Mouse (Mus musculus): Measurements from ENCODE around the gene Tnpo1. TPM values are rescaled to one million over a fixed set of nuclear protein-coding genes. Genes with fewer than 3 reads are reported as not detected.
A peak's percentile ranks its signal among the peaks of the same experiment; 100 is the strongest.
"Not testable (repeated sequence)": the region's sequence is repeated elsewhere in the genome, so short reads cannot be mapped to it uniquely, and the experiment has no call there.

Tnpo1 gene
- polyA plus RNA-seq, 1 experiment from 2014 or later = 124 TPM

DNA sequence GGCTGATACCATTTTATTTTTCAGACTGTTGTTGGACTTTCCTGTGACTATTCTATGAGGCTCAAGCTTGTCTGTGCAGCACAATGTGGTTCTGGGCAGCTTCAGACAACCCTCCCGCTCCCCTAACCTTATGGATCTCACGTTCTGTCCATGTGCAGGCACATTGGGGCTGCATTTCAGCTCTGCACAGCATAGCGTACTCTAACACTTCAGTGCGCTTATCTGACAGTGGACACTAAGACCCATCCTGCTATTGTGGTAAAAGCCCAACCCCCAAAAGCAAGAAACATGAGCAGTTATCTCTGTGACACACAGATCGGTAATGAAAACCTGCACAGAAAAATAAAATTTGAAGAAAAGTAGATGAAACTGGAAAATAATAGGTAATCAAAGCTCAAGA is 90.4 kb downstream of the Tnpo1 start:
- H3K36me3 ChIP-seq (ENCODE audit: control insufficient read depth, insufficient read depth, low read length) = no peaks in the 10 kb centered on the region
- H3K4me3 ChIP-seq (ENCODE audit: low read depth, low read length) = no peak overlapping the region
- DNase-seq (ENCODE audit: low spot score) (no peak), ATAC-seq (ENCODE audit: low FRiP score) (no peak; the same call in 1 of the 2 replicates)
- H3K27ac ChIP-seq (ENCODE audit: low read depth, low read length) = no peak overlapping the region
- no peaks in the 10 kb centered on the region for H3K9me3 ChIP-seq (ENCODE audit: control insufficient read depth, low read length)
- H3K4me1 ChIP-seq (replicated peaks; ENCODE audit: control insufficient read depth, insufficient read depth, low read length) = no peaks in the 10 kb centered on the region
- H3K27me3 ChIP-seq (ENCODE audit: control insufficient read depth, insufficient read depth, low read length) = no peaks in the 10 kb centered on the region
- no peak overlapping the region for H3K9ac ChIP-seq (ENCODE audit: low read depth, low read length)
- H3K4me2 ChIP-seq (replicated peaks; ENCODE audit: low read depth, low read length) = no peak overlapping the region
- WGBS = 87% methylated on average over 5 of the region's 5 CpGs

DNA sequence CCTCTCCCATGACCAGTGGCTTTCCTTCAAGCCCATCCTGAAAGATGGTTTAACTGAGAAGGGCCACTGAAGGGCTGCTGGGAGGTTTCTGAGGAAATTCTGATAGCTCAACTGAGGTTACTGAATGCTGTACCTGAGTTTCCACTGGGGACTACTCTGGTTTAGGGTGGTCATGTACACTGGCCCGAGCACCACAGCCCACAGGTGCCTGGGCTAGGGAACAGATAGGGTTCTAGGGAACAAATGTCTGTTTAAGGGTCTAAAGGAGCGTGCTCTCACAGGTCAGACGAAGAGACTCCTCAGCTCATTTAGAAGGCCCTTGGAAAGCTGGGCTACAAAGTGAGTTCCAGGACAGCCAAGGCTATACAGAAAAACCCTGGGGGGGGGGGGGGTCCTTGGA is 91.5 kb downstream of the Tnpo1 start:
- Histone ChIP-seq H3K27ac (ENCODE audit: low read depth, low read length) (no peak overlapping the region), H3K27me3 (ENCODE audit: control insufficient read depth, insufficient read depth, low read length) (no peaks in the 10 kb centered on the region), H3K36me3 (ENCODE audit: control insufficient read depth, insufficient read depth, low read length) (no peaks in the 10 kb centered on the region), H3K9me3 (ENCODE audit: control insufficient read depth, low read length) (no peaks in the 10 kb centered on the region), H3K9ac (ENCODE audit: low read depth, low read length) (no peak overlapping the region), H3K4me3 (ENCODE audit: low read depth, low read length) (no peak overlapping the region), H3K4me1 (replicated peaks; ENCODE audit: control insufficient read depth, insufficient read depth, low read length) (no peaks in the 10 kb centered on the region), H3K4me2 (replicated peaks; ENCODE audit: low read depth, low read length) (no peak overlapping the region)
- 89% methylated on average over 3 of the region's 3 CpGs for WGBS
- 0 out of 2 replicates have a peak, but pooled peaks have one; percentile 25 for ATAC-seq (ENCODE audit: low FRiP score)
- no peak for DNase-seq (ENCODE audit: low spot score)

DNA sequence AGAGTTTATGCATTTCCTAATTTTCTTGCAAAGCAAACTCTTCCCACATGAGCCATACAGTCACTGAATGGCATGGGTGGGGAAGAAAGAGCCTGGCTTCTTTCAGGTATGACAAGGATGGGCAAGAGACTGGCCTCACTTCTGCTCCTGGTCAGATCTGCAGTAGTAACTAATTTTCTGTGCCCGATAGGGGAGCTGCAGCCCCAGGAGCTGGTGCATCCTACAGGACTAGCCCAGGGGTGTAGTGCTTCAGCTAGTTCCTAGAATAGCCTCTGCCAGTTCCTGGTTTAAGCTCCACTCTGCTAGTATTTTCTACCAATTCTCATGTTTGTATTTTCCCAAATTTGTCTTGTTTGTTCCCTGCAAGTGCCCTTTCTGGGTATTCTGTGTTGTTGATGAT is 92.0 kb downstream of the Tnpo1 start:
- no peak overlapping the region for H3K27ac ChIP-seq (ENCODE audit: low read depth, low read length)
- H3K9ac ChIP-seq (ENCODE audit: low read depth, low read length) = no peak overlapping the region
- H3K4me1 ChIP-seq (replicated peaks; ENCODE audit: control insufficient read depth, insufficient read depth, low read length) = no peaks in the 10 kb centered on the region
- no peak overlapping the region for H3K4me3 ChIP-seq (ENCODE audit: low read depth, low read length)
- no peak for DNase-seq (ENCODE audit: low spot score)
- H3K4me2 ChIP-seq (replicated peaks; ENCODE audit: low read depth, low read length) = no peak overlapping the region
- no peaks in the 10 kb centered on the region for H3K27me3 ChIP-seq (ENCODE audit: control insufficient read depth, insufficient read depth, low read length)
- H3K9me3 ChIP-seq (ENCODE audit: control insufficient read depth, low read length) = no peaks in the 10 kb centered on the region
- WGBS = 80% methylated on average over 1 of the region's 1 CpGs
- H3K36me3 ChIP-seq (ENCODE audit: control insufficient read depth, insufficient read depth, low read length) = no peaks in the 10 kb centered on the region
- ATAC-seq (ENCODE audit: low FRiP score) = no peak

DNA sequence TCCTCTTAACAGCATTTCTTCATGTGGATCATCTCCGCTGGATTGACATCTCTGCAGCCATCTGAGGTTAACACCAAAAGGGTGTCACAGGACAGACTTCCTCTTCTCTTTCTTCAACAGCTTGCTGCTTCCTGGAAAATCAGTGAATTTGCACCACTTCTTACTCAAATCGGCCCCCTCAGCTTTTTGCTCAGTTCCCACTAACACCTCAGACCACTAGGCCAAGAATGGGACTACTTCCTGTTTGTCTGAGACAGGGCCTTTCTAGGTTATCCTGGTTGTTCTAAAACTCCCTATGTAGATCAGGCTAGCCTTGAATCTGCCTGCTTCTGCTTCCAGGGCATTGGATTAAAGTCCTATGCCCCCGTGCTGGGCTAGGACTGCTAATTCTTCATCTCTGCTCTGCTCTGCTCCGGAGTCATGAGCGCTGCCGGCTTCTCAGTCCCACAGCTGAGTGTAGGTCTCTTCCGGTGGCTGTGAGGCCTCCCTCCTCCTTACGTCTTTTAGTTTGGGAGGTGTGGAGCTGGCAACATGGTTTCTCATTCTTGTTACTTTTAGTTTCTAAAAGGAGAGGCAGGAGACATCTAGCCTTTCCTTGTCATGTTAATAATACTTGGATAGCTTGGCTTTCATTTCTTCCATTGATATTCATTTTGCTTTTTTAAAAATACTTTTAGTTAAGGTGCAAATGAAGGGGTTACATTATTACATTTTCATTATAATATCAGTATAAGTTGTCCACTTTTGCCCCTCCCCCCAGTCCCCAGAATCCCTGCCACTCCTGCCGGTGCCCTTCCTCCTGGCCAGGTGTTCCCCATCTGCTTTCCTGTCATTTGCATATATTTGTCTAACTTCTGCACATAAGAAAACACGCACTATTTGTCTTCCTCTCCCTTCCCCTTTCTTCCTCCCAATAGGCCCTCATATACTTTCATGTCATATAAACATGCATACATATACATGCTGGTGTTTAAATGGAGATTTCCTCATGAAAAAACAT is 93.4 kb downstream of the Tnpo1 start:
- Histone ChIP-seq H3K9me3 (ENCODE audit: control insufficient read depth, low read length) (no peaks in the 10 kb centered on the region), H3K27me3 (ENCODE audit: control insufficient read depth, insufficient read depth, low read length) (no peaks in the 10 kb centered on the region), H3K4me3 (ENCODE audit: low read depth, low read length) (no peak overlapping the region), H3K4me1 (replicated peaks; ENCODE audit: control insufficient read depth, insufficient read depth, low read length) (no peaks in the 10 kb centered on the region), H3K27ac (ENCODE audit: low read depth, low read length) (no peak overlapping the region), H3K4me2 (replicated peaks; ENCODE audit: low read depth, low read length) (no peak overlapping the region), H3K36me3 (ENCODE audit: control insufficient read depth, insufficient read depth, low read length) (no peaks in the 10 kb centered on the region), H3K9ac (ENCODE audit: low read depth, low read length) (no peak overlapping the region)
- DNase-seq (ENCODE audit: low spot score) = no peak
- no peak for ATAC-seq (ENCODE audit: low FRiP score)
- WGBS = 81% methylated on average over 10 of the region's 10 CpGs

DNA sequence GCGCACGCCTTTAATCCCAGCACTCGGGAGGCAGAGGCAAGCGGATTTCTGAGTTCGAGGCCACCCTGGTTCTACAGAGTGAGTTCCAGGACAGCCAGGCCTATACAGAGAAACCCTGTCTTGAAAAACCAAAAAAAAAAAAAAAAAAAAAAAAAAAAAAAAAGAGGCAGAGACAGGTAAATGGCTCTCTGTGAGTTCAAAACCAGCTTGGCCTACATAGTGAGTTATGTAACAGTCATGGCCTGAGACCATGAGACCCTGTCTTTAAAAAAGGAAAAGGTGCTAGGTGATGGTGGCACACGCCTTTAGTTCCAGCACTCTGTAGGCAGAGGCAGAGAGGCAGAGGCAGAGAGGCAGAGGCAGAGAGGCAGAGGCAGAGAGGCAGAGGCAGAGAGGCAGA is 97.2 kb downstream of the Tnpo1 start:
- DNase-seq (ENCODE audit: low spot score); ATAC-seq (ENCODE audit: low FRiP score); H3K27ac ChIP-seq (ENCODE audit: low read depth, low read length); H3K36me3 ChIP-seq (ENCODE audit: control insufficient read depth, insufficient read depth, low read length); H3K27me3 ChIP-seq (ENCODE audit: control insufficient read depth, insufficient read depth, low read length); H3K9me3 ChIP-seq (ENCODE audit: control insufficient read depth, low read length); H3K9ac ChIP-seq (ENCODE audit: low read depth, low read length); H3K4me2 ChIP-seq (replicated peaks; ENCODE audit: low read depth, low read length); H3K4me1 ChIP-seq (replicated peaks; ENCODE audit: control insufficient read depth, insufficient read depth, low read length); H3K4me3 ChIP-seq (ENCODE audit: low read depth, low read length): not testable (repeated sequence)
- WGBS = 94% methylated on average over 6 of the region's 6 CpGs

DNA sequence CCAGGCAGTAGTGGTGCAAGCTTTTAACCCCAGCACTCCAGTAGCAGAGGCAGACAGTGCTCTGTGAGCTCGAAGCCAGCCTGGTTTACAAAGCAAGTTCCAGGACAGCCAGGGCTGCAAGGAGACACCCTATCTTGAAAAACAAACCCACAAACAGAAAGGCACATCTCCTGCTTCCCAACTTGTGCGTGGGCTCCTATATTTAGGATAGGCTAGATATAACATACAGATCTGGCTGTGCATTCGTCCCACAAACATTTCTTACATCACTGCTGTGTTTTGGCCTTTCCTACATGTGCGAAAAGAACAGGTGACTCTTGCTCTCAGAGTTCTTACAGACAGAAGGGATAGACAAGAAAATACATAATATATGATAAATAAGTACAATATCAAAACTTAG is 100.6 kb downstream of the Tnpo1 start:
- Histone ChIP-seq H3K27ac (ENCODE audit: low read depth, low read length) (no peak overlapping the region), H3K36me3 (ENCODE audit: control insufficient read depth, insufficient read depth, low read length) (no peaks in the 10 kb centered on the region), H3K4me1 (replicated peaks; ENCODE audit: control insufficient read depth, insufficient read depth, low read length) (no peaks in the 10 kb centered on the region), H3K9me3 (ENCODE audit: control insufficient read depth, low read length) (no peaks in the 10 kb centered on the region), H3K4me3 (ENCODE audit: low read depth, low read length) (no peak overlapping the region), H3K9ac (ENCODE audit: low read depth, low read length) (no peak overlapping the region), H3K27me3 (ENCODE audit: control insufficient read depth, insufficient read depth, low read length) (no peaks in the 10 kb centered on the region), H3K4me2 (replicated peaks; ENCODE audit: low read depth, low read length) (no peak overlapping the region)
- ATAC-seq (ENCODE audit: low FRiP score) (no peak), DNase-seq (ENCODE audit: low spot score) (no peak)
- WGBS = 91% methylated on average over 4 of the region's 4 CpGs

DNA sequence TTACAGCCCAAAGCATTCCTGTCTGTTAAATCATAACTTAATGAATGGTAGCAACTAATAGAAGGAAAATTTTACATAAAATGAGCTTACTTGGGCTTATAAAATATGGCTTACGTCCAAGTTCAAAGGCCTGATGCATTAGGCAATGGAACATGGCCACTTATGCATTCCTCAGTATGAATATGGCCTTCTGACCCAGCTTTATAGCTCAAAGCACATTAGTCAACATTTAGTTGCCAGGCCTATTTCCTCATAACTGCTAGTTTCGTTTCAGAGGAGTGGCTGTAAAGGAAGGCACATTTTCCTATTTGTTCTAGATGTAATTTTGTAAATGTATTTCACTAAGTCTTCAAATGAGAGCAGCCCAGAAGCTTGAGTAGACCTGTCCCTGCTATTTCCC is 107.1 kb downstream of the Tnpo1 start:
- DNase-seq (ENCODE audit: low spot score) = no peak
- Histone ChIP-seq H3K4me1 (replicated peaks; ENCODE audit: control insufficient read depth, insufficient read depth, low read length) (no peaks in the 10 kb centered on the region), H3K36me3 (ENCODE audit: control insufficient read depth, insufficient read depth, low read length) (no peaks in the 10 kb centered on the region), H3K9me3 (ENCODE audit: control insufficient read depth, low read length) (no peaks in the 10 kb centered on the region), H3K27ac (ENCODE audit: low read depth, low read length) (no peak overlapping the region), H3K27me3 (ENCODE audit: control insufficient read depth, insufficient read depth, low read length) (no peaks in the 10 kb centered on the region), H3K9ac (ENCODE audit: low read depth, low read length) (no peak overlapping the region), H3K4me3 (ENCODE audit: low read depth, low read length) (no peak overlapping the region), H3K4me2 (replicated peaks; ENCODE audit: low read depth, low read length) (no peak overlapping the region)
- ATAC-seq (ENCODE audit: low FRiP score) = no peak
- WGBS = 78% methylated on average over 2 of the region's 2 CpGs

DNA sequence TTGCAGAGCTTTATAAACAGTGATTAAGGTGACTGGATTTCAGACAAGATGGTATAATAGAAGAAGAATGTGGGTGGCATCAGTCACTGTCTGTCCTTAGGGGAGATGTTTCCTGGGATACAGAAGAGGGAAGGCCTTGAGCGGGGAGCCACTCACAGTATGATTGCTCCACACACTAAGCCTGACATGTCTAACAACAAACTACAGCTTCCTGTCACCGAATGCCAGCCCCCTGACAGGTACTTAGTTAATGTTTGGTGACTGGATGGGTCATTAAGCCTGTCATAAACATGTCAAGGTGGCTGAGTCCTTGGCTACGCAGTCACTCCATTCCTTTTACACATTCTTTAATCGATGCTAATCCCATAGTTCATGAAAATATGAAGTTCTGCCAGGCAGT is 108.0 kb downstream of the Tnpo1 start:
- no peaks in the 10 kb centered on the region for H3K27me3 ChIP-seq (ENCODE audit: control insufficient read depth, insufficient read depth, low read length)
- 70% methylated on average over 4 of the region's 4 CpGs for WGBS
- no peaks in the 10 kb centered on the region for H3K9me3 ChIP-seq (ENCODE audit: control insufficient read depth, low read length)
- DNase-seq (ENCODE audit: low spot score) (no peak), ATAC-seq (ENCODE audit: low FRiP score) (no peak)
- no peak overlapping the region for H3K9ac ChIP-seq (ENCODE audit: low read depth, low read length)
- no peaks in the 10 kb centered on the region for H3K4me1 ChIP-seq (replicated peaks; ENCODE audit: control insufficient read depth, insufficient read depth, low read length)
- no peaks in the 10 kb centered on the region for H3K36me3 ChIP-seq (ENCODE audit: control insufficient read depth, insufficient read depth, low read length)
- no peak overlapping the region for H3K4me3 ChIP-seq (ENCODE audit: low read depth, low read length)
- H3K4me2 ChIP-seq (replicated peaks; ENCODE audit: low read depth, low read length) = no peak overlapping the region
- no peak overlapping the region for H3K27ac ChIP-seq (ENCODE audit: low read depth, low read length)

DNA sequence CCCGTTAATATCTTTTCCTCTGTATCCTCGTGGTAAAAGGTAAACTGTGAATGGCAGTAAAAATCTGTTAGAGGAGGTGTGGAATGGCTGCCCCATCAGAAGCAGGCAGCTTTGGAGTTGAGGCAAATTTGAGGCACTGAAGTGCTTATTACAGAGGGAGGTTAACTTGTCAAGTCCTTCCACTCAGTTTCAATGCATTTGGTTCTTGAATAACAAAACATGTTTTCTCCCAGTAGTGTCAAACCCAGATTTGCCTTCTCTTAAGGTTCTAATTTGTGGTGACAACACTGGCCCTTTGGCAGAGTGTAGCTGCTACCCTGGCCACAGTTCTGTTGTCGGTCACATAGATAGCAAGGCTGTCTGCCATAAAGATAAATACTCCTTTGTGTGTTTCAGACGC is 108.4 kb downstream of the Tnpo1 start:
- no peaks in the 10 kb centered on the region for H3K36me3 ChIP-seq (ENCODE audit: control insufficient read depth, insufficient read depth, low read length)
- no peak for ATAC-seq (ENCODE audit: low FRiP score)
- H3K4me3 ChIP-seq (ENCODE audit: low read depth, low read length) = no peak overlapping the region
- no peak for DNase-seq (ENCODE audit: low spot score)
- H3K9ac ChIP-seq (ENCODE audit: low read depth, low read length) = no peak overlapping the region
- WGBS = 61% methylated on average over 4 of the region's 4 CpGs
- no peak overlapping the region for H3K27ac ChIP-seq (ENCODE audit: low read depth, low read length)
- H3K4me2 ChIP-seq (replicated peaks; ENCODE audit: low read depth, low read length) = no peak overlapping the region
- H3K27me3 ChIP-seq (ENCODE audit: control insufficient read depth, insufficient read depth, low read length) = no peaks in the 10 kb centered on the region
- H3K4me1 ChIP-seq (replicated peaks; ENCODE audit: control insufficient read depth, insufficient read depth, low read length) = no peaks in the 10 kb centered on the region
- no peaks in the 10 kb centered on the region for H3K9me3 ChIP-seq (ENCODE audit: control insufficient read depth, low read length)

Measured in hindbrain, embryonic 11.5 days (tissue).